Mouse (Mus musculus): Measurements from ENCODE around the gene Zbtb16. TPM values are rescaled to one million over a fixed set of nuclear protein-coding genes. Genes with fewer than 3 reads are reported as not detected.

Gene Zbtb16
- total and polyA plus RNA-seq, 3 experiments, result 0.04 to 0.72 TPM; not detected in 1

DNA sequence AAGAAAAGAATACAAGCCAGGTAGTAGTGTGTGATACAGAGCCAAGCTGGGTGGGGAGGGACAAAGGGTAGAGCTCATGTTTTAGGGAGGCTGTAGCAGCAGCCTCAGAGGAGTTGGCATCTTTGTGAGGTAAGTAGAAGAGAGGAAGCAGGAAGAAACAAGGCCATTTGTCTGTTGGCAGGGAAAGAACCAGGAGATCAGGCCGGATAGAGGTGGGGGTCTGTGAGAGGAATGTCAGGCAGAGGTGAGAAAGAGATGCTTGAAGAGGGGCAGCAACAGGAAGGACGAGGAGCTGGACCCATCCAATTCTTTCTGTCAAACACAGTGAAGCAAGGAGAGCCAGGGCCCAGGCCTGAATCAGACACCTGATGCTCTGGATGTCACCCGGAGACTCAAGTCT lies 114.8 kb downstream of the Zbtb16 start:
- no peak for DNase-seq (ENCODE audit: low read depth, low spot score)
- no peak overlapping the region for H3K9ac ChIP-seq (ENCODE audit: control insufficient read depth, low read depth, low read length, poor library complexity, severe bottlenecking)
- TF ChIP-seq CTCF (IDR thresholded peaks at IDR 0.05 in 2 of 3, conservative IDR thresholded peaks at IDR 0.05 in 1 of 3; ENCODE audit: control insufficient read depth in 1 of 3, insufficient read depth in 1 of 3, low read depth in 2 of 3, low read length in 3 of 3, poor library complexity in 1 of 3, severe bottlenecking in 1 of 3) (no peak), NRF1 (IDR thresholded peaks at IDR 0.05; ENCODE audit: insufficient read depth, low read depth, low read length, poor library complexity, severe bottlenecking) (no peak), UBTF (IDR thresholded peaks at IDR 0.05; ENCODE audit: borderline replicate concordance, insufficient read depth, low read depth, low read length) (no peak), HCFC1 (IDR thresholded peaks at IDR 0.05; ENCODE audit: low read depth, low read length) (no peak), GABPA (IDR thresholded peaks at IDR 0.05; ENCODE audit: low read depth, low read length) (no peak), MYB (IDR thresholded peaks at IDR 0.05; ENCODE audit: low read depth, low read length) (no peak), MXI1 (IDR thresholded peaks at IDR 0.05; ENCODE audit: low read depth, low read length) (no peak), BHLHE40 (IDR thresholded peaks at IDR 0.05; ENCODE audit: borderline replicate concordance, low read depth, low read length) (no peak), ZMIZ1 (IDR thresholded peaks at IDR 0.05; ENCODE audit: low read depth, low read length) (no peak)
- no peaks in the 10 kb centered on the region for H3K27me3 ChIP-seq (ENCODE audit: control insufficient read depth in 1 of 2, insufficient read depth in 2 of 2, low read length in 2 of 2)
- H3K79me2 ChIP-seq (ENCODE audit: control insufficient read depth, insufficient read depth, low read length, poor library complexity), result no peaks in the 10 kb centered on the region
- no peaks in the 10 kb centered on the region for H3K9me3 ChIP-seq (replicated peaks; ENCODE audit: insufficient read depth, low read length)
- H3K36me3 ChIP-seq (ENCODE audit: control insufficient read depth in 1 of 2, insufficient read depth in 2 of 2, low read length in 2 of 2), result peaks cover 0 to 7% of the 10 kb centered on the region in 2 experiments; a peak in 2 of 4 replicates
- peaks cover 7 to 27% of the 10 kb centered on the region in 2 experiments for H3K4me1 ChIP-seq (ENCODE audit: control insufficient read depth in 1 of 2, insufficient read depth in 2 of 2, low read length in 2 of 2)
- no peak overlapping the region for H3K4me3 ChIP-seq (ENCODE audit: control insufficient read depth in 1 of 2, insufficient read depth in 1 of 2, low read depth in 2 of 2, low read length in 2 of 2)
- no peak overlapping the region for H3K27ac ChIP-seq (ENCODE audit: control insufficient read depth, low read depth, low read length)

DNA sequence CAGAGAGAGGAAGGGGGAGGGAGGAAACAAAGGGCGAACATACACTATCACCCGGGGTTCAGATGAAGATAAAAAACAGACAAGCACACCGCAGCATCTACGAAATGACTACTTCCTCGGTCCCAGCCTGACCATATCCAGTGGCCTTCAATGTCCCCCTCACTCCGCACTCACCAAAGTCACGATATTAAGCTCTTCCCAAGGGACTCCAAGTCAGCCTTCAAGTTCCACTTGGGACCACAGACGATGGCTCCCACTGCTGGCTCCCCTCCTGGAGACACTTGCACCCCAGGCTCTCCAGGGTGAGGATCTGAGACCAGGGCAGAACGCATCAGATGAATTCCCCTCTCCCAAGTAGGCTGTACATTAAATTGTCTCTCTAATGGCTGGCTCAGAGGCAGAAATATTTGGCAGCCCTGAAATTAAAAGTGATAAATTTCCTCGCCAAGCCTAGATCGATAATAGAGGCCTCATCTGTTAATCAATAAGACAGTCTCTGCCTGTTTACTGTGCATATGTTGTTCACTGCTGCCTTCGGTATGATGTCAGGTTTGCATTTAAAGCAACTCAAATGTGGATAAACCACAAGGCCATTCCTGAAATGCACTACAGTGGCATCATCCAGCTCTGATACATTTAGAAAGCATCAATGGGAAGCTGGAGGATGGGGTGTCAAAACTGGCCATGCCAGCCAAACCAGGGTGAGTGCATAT lies 115.6 kb downstream of the Zbtb16 start:
- TF ChIP-seq USF1 (IDR thresholded peaks at IDR 0.05; ENCODE audit: low read depth, low read length) (no peak), GATA1 (IDR thresholded peaks at IDR 0.05; ENCODE audit: low read depth, low read length) (no peak), SMC3 (IDR thresholded peaks at IDR 0.05; ENCODE audit: low read depth, low read length) (no peak), NRF1 (IDR thresholded peaks at IDR 0.05; ENCODE audit: insufficient read depth, low read depth, low read length, poor library complexity, severe bottlenecking) (no peak), ZKSCAN1 (IDR thresholded peaks at IDR 0.05; ENCODE audit: low read depth, low read length) (no peak), ZC3H11A (IDR thresholded peaks at IDR 0.05; ENCODE audit: low read depth, low read length) (no peak), TCF12 (IDR thresholded peaks at IDR 0.05; ENCODE audit: low read depth, low read length) (no peak), ZNF384 (IDR thresholded peaks at IDR 0.05; ENCODE audit: low read depth, low read length) (no peak), MAX (IDR thresholded peaks at IDR 0.05; ENCODE audit: low read length) (no peak), MEF2A (IDR thresholded peaks at IDR 0.05; ENCODE audit: extremely low read depth, insufficient replicate concordance, low read depth, low read length, poor library complexity, severe bottlenecking) (no peak), CHD2 (IDR thresholded peaks at IDR 0.05; ENCODE audit: low read length) (no peak), NELFE (IDR thresholded peaks at IDR 0.05; ENCODE audit: low read depth, low read length) (no peak), MAFK (IDR thresholded peaks at IDR 0.05; ENCODE audit: borderline replicate concordance, low read depth, low read length) (no peak), GABPA (IDR thresholded peaks at IDR 0.05; ENCODE audit: low read depth, low read length) (no peak), CTCF (IDR thresholded peaks at IDR 0.05 in 2 of 3, conservative IDR thresholded peaks at IDR 0.05 in 1 of 3; ENCODE audit: control insufficient read depth in 1 of 3, insufficient read depth in 1 of 3, low read depth in 2 of 3, low read length in 3 of 3, poor library complexity in 1 of 3, severe bottlenecking in 1 of 3) (no peak), RCOR1 (IDR thresholded peaks at IDR 0.05; ENCODE audit: low read depth, low read length) (no peak), ETS1 (IDR thresholded peaks at IDR 0.05; ENCODE audit: low read depth, low read length) (no peak), MAZ (IDR thresholded peaks at IDR 0.05; ENCODE audit: low read depth, low read length) (no peak), TBP (IDR thresholded peaks at IDR 0.05; ENCODE audit: low read depth, low read length) (no peak)
- no peak overlapping the region for H3K4me3 ChIP-seq (ENCODE audit: control insufficient read depth in 1 of 2, insufficient read depth in 1 of 2, low read depth in 2 of 2, low read length in 2 of 2)
- H3K79me2 ChIP-seq (ENCODE audit: control insufficient read depth, insufficient read depth, low read length, poor library complexity), result no peaks in the 10 kb centered on the region
- no peak overlapping the region for H3K9ac ChIP-seq (ENCODE audit: control insufficient read depth, low read depth, low read length, poor library complexity, severe bottlenecking)
- peaks cover 0 to 7% of the 10 kb centered on the region in 2 experiments; a peak in 2 of 4 replicates for H3K36me3 ChIP-seq (ENCODE audit: control insufficient read depth in 1 of 2, insufficient read depth in 2 of 2, low read length in 2 of 2)
- H3K9me3 ChIP-seq (replicated peaks; ENCODE audit: insufficient read depth, low read length), result no peaks in the 10 kb centered on the region
- peaks cover 7 to 27% of the 10 kb centered on the region in 2 experiments for H3K4me1 ChIP-seq (ENCODE audit: control insufficient read depth in 1 of 2, insufficient read depth in 2 of 2, low read length in 2 of 2)
- H3K27ac ChIP-seq (ENCODE audit: control insufficient read depth, low read depth, low read length), result no peak overlapping the region
- no peaks in the 10 kb centered on the region for H3K27me3 ChIP-seq (ENCODE audit: control insufficient read depth in 1 of 2, insufficient read depth in 2 of 2, low read length in 2 of 2)
- no peak for DNase-seq (ENCODE audit: low read depth, low spot score)
